Mouse (Mus musculus) embryonic facial prominence, embryonic 15.5 days (tissue): ENCODE data around the gene 4921501E09Rik. TPM values are rescaled to one million over a fixed set of nuclear protein-coding genes. Genes with fewer than 3 reads are reported as not detected.

Experiments
- polyA plus RNA-seq: library from polyadenylated mRNA; unstranded; fragments of >200 nt; fragmentation: Nextera tagmentation; extraction: Ambion mirVana; gene quantifications from 2 replicates; pipeline ENCODE4 v1.2.1, GENCODE M21; 2015

The 4921501E09Rik gene
- polyA plus RNA-seq, 1 experiment from 2014 or later: not detected

Other genes with a start within 250 kb of the 4921501E09Rik start
- gene Zfp799, start 237.8 kb downstream of the 4921501E09Rik start, polyA plus RNA-seq: 15.4 and 16.5 TPM in 2 replicates
- 5.6 and 6.9 TPM in 2 replicates for gene Zfp870, start 176.4 kb downstream of the 4921501E09Rik start, polyA plus RNA-seq
- gene Cyp4f14, start 150.7 kb downstream of the 4921501E09Rik start, polyA plus RNA-seq: not detected in 2 replicates
- gene Cyp4f13, start 120.7 kb downstream of the 4921501E09Rik start, polyA plus RNA-seq: 15.9 and 17.7 TPM in 2 replicates
- 10.5 and 11.2 TPM in 2 replicates for gene Zfp472, start 102.2 kb downstream of the 4921501E09Rik start, polyA plus RNA-seq
- gene Zfp952, start 74.9 kb downstream of the 4921501E09Rik start, polyA plus RNA-seq: 11.7 and 13.7 TPM in 2 replicates
- 13.7 and 13.9 TPM in 2 replicates for gene Zfp763, start 34.7 kb downstream of the 4921501E09Rik start, polyA plus RNA-seq
- 9.4 TPM in 2 replicates for gene Zfp563, start 21.3 kb upstream of the 4921501E09Rik start, polyA plus RNA-seq
- 0.11 TPM in 1 of 2 replicates, not detected in the other for gene Morc2b, start 71.6 kb upstream of the 4921501E09Rik start, polyA plus RNA-seq
- 0.05 and 0.12 TPM in 2 replicates for gene Olfr55, start 100.4 kb upstream of the 4921501E09Rik start, polyA plus RNA-seq
- gene Olfr239, start 123.2 kb upstream of the 4921501E09Rik start, polyA plus RNA-seq: 0.05 TPM in 1 of 2 replicates, not detected in the other
- gene Olfr1564, start 153.6 kb upstream of the 4921501E09Rik start, polyA plus RNA-seq: not detected in 2 replicates
- gene Zfp955a, start 187.1 kb upstream of the 4921501E09Rik start, polyA plus RNA-seq: 16.1 and 16.4 TPM in 2 replicates
- 0.03 and 0.12 TPM in 2 replicates for gene Olfr63, start 196.6 kb upstream of the 4921501E09Rik start, polyA plus RNA-seq
- gene Zfp955b, start 221.5 kb upstream of the 4921501E09Rik start, polyA plus RNA-seq: 12.8 and 13.6 TPM in 2 replicates